21 mouse cellular contexts compared by ENCODE assay signal in genomic region chr2:118551606-118552005, GRCm38 (mm10). TPM values are rescaled to one million over a fixed set of nuclear protein-coding genes. Genes with fewer than 3 reads are reported as not detected.
DNase-seq lines count a peak whose midpoint lies in the region.
"Had no signal": no experiment of that assay in that cellular context is flagged by ENCODE, and none has a peak within 500 bp of the region (broad histone marks: within the 10 kb centered on the region; RNA-seq: fewer than 3 reads in every experiment).

No protein-coding gene starts in this region.

- H3K4me3 ChIP-seq in heart, embryonic 10.5 days, result no peak overlapping the region
- H3K4me3 ChIP-seq: embryonic facial prominence, embryonic 12.5 days; heart, adult 2 months; left cerebral cortex, adult 2 months; limb, embryonic 13.5 days; liver, embryonic 13.5 days had no signal

- no peaks in the 10 kb centered on the region for H3K36me3 ChIP-seq in heart, embryonic 10.5 days
- H3K36me3 ChIP-seq: embryonic facial prominence, embryonic 12.5 days; limb, embryonic 13.5 days; liver, embryonic 13.5 days had no signal

- H3K9me3 ChIP-seq in heart, embryonic 10.5 days, result no peaks in the 10 kb centered on the region
- H3K9me3 ChIP-seq: embryonic facial prominence, embryonic 12.5 days; limb, embryonic 13.5 days; liver, embryonic 13.5 days had no signal

- DNase-seq in adrenal gland, postnatal 10 days, result peak; percentile 43
- no peak for DNase-seq in adrenal gland, postnatal 36 days
- peak; percentile 55 for DNase-seq in heart, embryonic 10.5 days (ENCODE audit: low spot score)
- DNase-seq in heart, postnatal 10 days, result no peak
- peak; percentile 53 to 66 for DNase-seq in kidney, postnatal 25 days
- no peak for DNase-seq in kidney, postnatal 4 days
- DNase-seq in layer of hippocampus, postnatal 14 days (ENCODE audit: low spot score in 2 of 2), result no peak
- DNase-seq: adrenal gland, postnatal 25 days; cerebellum, adult 2 months; embryo, embryonic 11 days; gastrocnemius, postnatal 36 days; heart, adult 2 months; liver, embryonic 13.5 days; lung, adult 18-20 months; lung, postnatal 4 days; midbrain, embryonic 14.5 days; thymus, adult 2 months; thymus, postnatal 36 days had no signal

- H3K4me1 ChIP-seq in heart, embryonic 10.5 days, result peaks cover 28% of the 10 kb centered on the region

- H3K27ac ChIP-seq in heart, embryonic 10.5 days, result no peak overlapping the region
- H3K27ac ChIP-seq: embryonic facial prominence, embryonic 12.5 days; heart, adult 2 months; left cerebral cortex, adult 2 months; limb, embryonic 13.5 days; liver, embryonic 13.5 days had no signal

- intact Hi-C loops in heart, postnatal 10 days (cut with DNase I), result no loop called here

- H3K27me3 ChIP-seq in heart, embryonic 10.5 days (ENCODE audit: insufficient read depth, poor library complexity, severe bottlenecking), result no peaks in the 10 kb centered on the region
- H3K27me3 ChIP-seq: embryonic facial prominence, embryonic 12.5 days; limb, embryonic 13.5 days had no signal

- 61% methylated on average over 2 of the region's 2 CpGs for WGBS in heart, embryonic 10.5 days

RNA-seq across cellular contexts. Expression of gene Bmf, which starts 2.1 kb away (rescaled TPM):
- total RNA-seq in adrenal gland, postnatal 10 days (2021), result 10 to 100 TPM; 18.6 to 23.1 TPM
- total RNA-seq in adrenal gland, postnatal 36 days (2021), result 10 to 100 TPM; 10.9 to 14.1 TPM
- 2.5 and 3.7 TPM in 2 replicates for polyA plus RNA-seq in heart, embryonic 10.5 days (2016; fragmentation: Nextera tagmentation; extraction: Ambion mirVana)
- 10 to 100 TPM; 12.3 to 17.1 TPM for total RNA-seq in heart, postnatal 10 days (2021)
- 1 to 10 TPM; 5.2 to 6.7 TPM for total RNA-seq in layer of hippocampus, postnatal 14 days (2021)

RNA-seq across cellular contexts. Expression of gene Bub1b, which starts 46.4 kb away (rescaled TPM):
- total RNA-seq in adrenal gland, postnatal 10 days (2021), result 10 to 100 TPM; 21.6 to 27.2 TPM
- total RNA-seq in adrenal gland, postnatal 36 days (2021), result 1 to 10 TPM; 4.9 to 6.5 TPM
- polyA plus RNA-seq in heart, embryonic 10.5 days (2016; fragmentation: Nextera tagmentation; extraction: Ambion mirVana), result 101 and 104 TPM in 2 replicates
- 10 to 100 TPM; 15.4 to 15.9 TPM for total RNA-seq in heart, postnatal 10 days (2021)
- 1 to 10 TPM; 2.7 to 2.9 TPM for total RNA-seq in layer of hippocampus, postnatal 14 days (2021)

Comparison
In these comparisons a context has a peak if more than half of its experiments do, and no peak if none do; other contexts are left out.
1. DNase-seq: peak in adrenal gland, postnatal 10 days (single experiment), heart, embryonic 10.5 days (single experiment) and kidney, postnatal 25 days (2 of 2); none in adrenal gland, postnatal 36 days (0 of 2), heart, postnatal 10 days (0 of 2), kidney, postnatal 4 days (0 of 2) and layer of hippocampus, postnatal 14 days (0 of 2).